Mouse (Mus musculus) embryo, embryonic 10.5 days (tissue): ENCODE results near the gene Psmb3.

Experiments used
- DNase-seq: peaks from one replicate; pipeline ENCODE4 v3.0.0-alpha.2; 2015; ENCODE audit warnings: low spot score

Gene Psmb3

DNA sequence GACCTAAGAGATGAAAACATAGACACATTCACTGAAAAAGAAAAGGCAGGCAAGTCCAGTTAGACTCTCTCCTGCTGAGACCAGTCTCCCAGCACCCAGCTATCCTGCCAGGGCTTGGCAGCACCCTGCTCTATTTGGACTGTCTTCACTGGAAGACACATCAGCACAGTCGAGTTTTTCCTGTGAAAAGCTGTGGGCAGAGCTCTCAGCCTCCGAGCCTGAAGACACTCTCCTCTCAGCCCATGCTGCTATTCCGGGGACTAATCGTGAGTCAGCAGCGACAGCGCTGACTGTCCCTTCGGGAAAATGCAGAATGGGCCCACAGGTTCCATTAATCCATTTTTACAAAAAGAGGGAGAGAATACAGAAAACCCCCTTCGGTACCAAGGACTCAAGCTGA is 50.1 kb downstream of the Psmb3 start:
- no peak for DNase-seq

DNA sequence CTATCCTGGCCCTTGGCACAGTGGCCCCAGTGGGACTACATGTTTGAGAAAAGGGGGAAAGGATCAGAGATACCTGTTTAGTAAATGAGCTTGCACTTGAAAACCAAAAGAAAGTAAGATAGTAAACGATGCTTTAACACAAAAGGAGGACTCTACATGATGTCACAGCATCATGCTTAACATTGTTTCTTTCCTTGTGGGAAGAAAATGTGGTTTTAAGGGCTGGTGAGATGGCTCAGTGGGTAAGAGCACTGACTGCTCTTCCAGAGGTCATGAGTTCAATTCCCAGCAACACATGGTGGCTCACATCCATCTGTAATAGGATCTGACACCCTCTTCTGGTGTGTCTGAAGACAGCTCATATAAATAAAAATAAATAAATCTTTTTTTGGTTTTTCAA is 54.9 kb downstream of the Psmb3 start:
- DNase-seq, result no peak

DNA sequence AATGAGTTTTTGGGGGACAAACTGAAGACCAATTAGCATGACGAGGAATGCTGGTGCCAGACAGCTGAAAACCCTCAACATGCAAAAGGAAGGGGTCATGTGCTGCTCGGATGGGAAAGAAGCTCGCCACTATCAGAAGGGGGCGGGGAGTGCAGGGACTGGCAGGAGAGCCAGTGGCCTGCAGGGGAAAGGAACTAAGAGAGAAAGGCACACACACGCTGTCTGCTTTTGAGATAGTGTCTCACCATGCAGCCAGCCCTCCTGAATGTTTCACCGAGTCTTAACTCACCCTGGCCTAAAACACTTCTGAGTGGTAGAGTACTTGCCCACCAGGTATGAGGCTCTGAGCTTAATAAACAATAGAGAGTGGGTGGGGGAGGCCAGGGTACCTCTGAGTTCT is 55.7 kb downstream of the Psmb3 start:
- no peak for DNase-seq

DNA sequence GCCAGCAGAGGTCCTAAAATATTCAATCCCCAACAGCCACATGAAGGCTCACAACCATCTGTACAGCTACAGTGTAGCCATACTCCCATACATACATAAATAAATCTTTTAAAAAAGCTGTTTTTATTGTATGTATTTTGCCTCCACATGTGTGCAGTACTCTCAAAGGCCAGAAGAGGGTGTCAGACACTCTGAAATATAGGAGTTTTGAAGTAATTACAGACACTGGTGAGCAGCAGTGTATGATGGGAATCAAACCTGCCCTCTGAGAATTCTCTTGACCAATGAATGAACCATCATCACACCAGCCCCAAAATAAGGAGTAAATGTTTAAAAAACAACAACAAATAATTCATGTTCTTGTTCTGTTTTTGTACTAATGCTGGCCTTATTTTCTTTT is 58.4 kb downstream of the Psmb3 start:
- no peak for DNase-seq
